Mouse (Mus musculus): ENCODE measurements at regions not wholly inside any gene's neighbourhood (a gene's known extent, or its start where the extent isn't known, plus 50 kb on each side); places are given as distances from the start of the nearest gene placed in this dataset.

DNA sequence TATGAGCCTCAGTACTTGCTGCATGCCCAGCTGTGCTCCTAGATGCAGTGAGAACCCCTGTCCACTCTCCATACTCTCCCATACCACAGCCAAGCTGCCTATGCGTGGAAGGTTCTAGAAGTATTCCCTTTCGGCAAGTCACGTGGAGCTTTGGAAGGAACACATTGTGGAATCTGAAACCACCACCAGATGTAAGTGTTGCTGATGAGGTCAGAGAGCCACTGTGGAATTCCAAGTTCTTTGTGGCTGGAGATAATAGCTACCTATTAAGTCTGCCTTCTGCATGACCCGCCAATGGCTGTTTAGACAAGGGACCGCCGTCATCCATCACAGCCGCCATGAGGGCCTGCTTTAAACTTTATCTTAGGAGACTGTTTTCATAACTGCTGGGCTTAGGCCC lies 84.7 kb upstream of the Errfi1 start:
- DNase-seq (ENCODE audit: low spot score in 2 of 2): no peak

DNA sequence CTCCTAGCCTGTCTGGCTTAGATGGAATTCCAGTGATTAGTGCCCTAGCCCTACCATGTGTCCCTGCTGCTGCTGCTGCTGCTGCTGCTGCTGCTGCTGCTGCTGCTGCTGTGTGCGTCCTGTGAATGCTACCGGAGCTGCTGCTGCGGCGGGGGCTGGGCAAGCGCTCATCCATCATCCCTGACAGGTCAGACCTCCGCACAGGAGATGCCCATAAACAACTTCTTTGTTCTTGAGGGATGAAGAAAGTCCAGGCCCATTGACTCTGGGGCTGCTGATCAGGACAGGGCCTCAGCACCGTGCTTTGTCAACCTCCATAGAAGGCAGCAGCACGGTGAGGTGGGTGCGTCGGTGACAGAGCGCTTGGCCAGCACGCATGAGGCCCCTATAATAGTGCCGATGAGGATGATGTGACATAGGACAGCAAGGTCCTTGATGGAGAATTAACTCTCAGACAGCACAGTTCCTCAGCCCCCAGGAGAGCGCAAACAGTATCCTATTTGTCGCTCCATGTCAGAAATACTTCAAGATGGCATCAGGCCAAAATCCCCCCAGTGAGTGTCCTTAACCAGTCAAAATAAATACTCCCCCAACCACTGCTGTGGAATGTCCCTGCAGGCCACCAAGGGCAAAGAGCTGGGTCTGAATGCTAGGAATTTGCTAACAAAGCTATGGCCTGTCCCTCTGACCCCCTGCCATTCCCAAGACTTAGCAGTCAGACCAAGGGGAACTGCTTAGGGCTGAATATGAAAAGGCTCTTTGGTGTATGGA lies 95.1 kb upstream of the Errfi1 start:
- no peak for DNase-seq (ENCODE audit: low spot score in 2 of 2)

DNA sequence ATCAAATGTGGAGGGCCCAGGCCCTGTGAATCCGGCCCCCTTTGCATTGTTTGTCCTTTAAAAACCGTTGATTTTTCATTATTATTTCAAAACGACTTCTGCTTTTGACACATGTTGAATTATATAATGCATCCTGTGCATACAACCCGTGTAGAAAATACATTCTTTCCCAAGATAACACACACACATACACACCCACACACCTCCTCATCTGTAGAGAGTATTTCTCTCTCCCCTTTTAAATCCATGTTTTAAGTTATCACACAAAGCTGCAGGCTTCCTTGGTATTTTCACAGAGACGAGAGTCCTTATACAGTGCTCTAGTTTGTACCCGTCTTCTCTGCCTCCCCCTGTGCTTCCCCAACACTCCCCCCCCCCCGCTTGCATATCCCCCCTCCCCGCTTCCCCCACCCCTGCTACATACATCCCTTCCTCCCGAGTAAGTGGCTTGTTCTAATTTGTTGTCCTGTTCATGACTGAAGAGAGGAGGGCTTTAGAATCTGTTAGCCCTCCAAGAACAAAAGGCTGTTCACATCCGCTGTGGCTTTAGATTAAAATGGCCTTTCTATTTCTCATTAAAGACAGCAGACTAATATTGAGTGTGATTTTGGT lies 95.8 kb upstream of the Errfi1 start:
- DNase-seq (ENCODE audit: low spot score in 2 of 2): no peak

DNA sequence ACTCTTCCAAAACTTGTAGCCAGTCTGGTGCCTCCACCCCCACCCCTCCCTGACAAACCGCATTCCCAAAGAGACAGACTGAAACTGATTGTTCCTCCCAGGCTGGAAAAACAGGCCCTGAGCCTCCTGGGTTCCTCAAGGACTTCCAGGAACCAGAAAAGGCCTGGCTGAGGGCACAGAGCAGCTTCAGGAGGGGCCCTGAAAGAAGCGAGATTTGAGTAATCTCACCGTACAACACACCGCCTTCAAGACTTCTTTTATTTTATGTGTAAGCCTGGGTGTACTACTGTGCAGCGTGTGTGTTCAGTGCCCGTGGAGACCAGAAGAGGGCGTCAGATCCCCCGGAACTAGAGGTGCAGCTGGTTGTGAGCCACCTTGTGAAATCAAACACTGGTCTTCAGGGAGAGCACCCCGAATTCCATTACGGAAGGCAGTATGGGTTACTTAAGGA lies 96.4 kb upstream of the Errfi1 start:
- no peak for DNase-seq (ENCODE audit: low spot score in 2 of 2)

DNA sequence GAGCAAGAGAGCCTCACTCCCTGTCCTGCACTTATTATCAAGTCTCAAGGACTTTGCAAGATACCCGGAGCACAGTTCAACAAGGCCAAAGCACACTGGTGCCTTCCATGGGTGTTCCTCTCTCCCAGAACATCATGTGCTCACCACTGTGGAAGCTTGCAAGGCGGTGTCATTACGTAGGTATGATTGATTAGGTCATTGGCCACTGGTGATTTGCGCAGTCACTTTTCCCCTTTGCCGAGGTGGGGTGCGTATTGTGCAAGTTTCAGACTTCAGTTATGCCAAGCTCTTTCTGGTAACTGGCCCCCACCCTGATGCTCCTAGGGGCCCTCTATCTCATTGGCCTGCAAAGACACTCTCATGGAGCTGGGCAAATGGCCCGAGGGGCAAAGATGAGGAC lies 98.3 kb upstream of the Errfi1 start:
- DNase-seq (ENCODE audit: low spot score in 2 of 2): no peak

DNA sequence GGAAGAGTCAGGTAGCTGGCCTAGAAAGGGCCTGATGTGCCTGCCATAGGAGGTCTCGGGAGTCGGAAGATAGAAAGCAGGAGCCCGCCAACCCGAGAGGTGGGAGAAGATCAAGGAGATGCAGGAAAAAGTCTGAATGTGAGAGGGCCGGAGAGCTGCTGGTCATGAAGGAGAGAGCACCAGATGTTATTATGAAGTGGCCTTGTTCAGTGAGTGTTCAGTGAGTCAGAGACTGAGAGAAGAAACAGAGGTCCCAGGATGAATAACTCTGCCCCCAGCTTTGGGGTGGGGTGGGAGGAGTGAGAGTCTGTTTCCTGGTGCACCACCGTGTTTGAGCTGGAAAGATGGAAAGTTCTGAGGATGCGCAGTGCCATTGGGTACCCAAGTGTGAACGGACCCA lies 100.2 kb upstream of the Slc45a1 start:
- DNase-seq (ENCODE audit: low spot score in 2 of 2): no peak

DNA sequence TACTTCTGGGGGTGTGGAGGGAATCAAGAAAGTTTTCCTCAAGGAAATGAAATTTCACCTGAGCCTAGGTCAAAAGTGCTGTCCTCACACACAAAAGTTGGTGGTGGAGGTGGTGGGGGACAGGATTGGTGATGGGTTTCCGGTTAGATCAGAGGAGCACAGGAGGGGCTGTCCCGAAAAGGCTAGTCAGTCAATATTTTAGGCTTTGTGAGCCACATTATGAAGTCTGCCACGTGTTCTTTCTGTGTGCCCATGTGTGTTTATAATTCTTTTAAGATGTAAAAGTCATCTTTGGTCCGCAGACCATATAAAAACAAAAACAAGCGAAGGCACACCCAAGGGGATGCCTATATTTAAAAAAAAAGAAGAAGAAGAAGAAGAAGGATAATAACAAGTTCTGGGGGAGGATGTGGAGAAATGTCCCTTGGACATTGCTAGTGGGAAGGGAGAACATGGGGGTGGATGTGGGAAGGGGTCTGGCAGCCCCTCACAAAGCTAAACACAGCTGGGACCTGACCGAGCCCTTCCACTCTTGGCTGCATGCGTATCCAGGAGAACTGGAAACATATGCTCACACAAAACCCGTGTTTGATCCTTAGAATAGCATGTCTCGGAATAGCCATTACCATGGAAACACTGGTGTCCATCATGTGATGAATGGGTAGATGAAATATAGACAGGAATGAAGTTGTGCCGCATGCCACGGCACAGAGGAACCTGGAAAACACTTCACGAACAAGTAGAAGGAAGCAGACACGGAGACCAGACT lies 98.7 kb upstream of the Slc45a1 start:
- peak in 1 of 2 experiments; percentile 74 for DNase-seq (ENCODE audit: low spot score in 2 of 2)

DNA sequence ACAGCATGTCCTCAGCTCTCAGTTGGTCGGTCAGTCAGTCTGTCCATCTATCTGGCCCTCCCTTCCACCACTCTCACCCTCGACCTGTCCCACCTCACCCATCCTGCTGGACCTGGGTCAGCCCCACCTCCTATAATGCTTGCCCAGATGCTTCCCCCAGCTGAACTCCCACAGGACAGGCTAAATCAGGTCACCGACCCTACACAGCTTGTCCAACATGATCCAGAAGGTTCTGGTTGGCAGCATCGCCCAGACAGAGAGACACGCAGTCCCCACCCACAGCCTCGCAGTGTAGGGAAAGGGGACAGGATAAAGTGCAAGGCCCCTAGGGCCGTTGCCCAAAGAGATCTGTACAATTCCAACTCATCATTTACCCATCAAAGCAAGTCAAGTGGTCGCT lies 97.1 kb upstream of the Slc45a1 start:
- DNase-seq (ENCODE audit: low spot score in 2 of 2): no peak

DNA sequence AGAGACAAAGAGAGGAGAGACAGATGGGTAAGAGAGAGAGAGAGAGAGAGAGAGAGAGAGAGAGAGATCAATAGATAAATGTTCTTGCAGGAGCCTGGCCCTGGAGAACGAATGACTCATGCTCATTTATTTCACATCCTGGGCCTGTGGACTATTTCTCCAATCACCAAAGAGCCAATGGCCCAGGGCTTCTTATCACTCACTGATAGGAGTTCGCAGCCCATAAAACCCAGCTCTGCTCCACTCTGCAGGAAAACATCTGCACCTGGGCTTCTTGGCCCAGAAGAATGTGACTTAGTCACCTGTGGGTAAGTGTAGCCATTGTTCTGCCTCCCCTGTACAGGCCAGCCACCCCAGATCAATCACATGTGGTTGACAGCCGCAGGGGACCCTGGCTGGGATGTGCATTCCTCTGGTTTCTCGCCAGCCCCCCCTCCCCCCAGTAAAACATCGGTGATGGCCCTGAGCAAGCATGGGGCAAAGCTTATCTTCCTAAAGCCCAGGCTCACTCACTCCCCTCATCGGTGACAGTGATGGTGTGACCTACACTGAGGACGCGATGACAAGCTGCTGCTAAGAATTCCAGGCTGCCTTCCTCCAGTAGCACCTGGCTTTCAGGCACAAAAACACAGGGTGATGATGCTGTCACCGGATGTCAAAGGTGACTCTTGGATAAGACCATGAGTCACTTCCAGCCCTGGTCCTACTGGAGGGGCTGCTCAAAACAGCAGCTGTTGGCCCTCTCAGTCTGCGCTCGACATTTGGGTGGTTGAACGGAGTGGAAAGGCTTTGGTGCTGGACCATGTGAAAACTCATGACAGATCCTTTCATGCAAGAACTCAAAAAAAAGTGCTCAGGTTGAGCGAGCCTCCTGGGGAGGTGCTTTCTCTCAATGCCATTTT lies 96.4 kb upstream of the Slc45a1 start:
- no peak for DNase-seq (ENCODE audit: low spot score in 2 of 2)

DNA sequence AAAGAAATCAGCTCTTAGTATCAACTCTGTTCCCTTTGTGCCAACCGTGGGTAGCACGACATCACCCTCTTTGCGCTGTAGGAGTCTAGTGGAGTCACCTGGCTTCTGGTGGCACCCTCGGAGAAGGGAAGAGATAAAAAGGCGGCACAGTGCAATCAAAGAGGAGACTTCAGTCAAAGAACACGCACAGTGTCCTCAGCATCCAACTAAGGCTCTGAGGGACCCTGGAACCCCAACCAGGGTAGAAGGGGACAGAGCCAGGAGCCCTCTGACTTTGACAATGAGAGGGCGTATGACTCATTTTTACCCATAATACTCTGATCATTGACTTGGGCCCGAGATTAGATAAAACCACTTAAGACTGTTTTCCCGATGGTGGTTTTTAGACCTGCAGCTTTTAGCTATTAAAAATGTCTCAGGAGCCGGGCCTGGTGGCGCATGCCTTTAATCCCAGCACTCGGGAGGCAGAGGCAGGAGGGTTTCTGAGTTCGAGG lies 94.5 kb upstream of the Slc45a1 start:
- no peak for DNase-seq (ENCODE audit: low spot score in 2 of 2)

DNA sequence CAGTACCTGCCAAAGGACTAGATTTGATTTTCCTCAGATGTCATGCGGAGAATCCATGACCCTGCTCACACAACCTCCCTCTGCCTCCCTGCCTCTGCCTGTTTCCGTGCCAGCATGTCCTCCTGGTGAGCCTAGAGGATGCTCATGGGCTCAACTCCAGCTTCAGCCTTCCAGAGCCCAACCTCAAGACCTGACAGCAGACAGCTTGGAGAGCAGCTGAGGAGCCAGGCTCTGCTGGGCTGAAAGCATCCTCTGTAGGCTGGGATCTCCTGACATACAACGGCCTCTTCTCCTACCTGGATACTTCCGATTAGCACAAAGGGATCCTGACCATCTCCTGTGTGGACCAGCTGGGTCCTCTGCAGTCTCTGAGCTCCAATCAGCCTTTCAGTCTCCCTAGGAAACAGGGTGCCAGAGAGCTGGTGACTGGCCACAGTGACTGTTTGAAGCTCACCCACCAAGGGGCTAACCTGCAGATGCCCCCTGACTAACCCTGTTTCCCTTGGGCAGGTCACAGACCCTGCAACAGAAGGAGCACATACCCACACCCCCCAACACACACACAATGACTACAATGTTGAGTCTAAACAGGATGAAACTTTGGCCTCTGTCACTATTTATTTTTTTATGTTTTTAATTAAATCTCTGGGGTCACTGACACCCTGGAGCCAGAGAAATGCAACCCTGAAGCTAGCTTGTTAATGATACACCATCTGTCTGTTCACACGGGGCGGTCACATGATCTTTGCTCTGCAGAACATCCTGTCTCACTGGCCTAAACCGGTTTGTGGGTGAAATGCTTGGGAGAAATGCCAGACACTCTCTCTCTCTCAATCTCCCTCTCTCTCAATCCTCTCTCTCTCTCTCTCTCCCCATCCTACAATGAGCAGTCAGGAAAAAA lies 93.8 kb upstream of the Slc45a1 start:
- peak in 1 of 2 experiments; percentile 33 for DNase-seq (ENCODE audit: low spot score in 2 of 2)

DNA sequence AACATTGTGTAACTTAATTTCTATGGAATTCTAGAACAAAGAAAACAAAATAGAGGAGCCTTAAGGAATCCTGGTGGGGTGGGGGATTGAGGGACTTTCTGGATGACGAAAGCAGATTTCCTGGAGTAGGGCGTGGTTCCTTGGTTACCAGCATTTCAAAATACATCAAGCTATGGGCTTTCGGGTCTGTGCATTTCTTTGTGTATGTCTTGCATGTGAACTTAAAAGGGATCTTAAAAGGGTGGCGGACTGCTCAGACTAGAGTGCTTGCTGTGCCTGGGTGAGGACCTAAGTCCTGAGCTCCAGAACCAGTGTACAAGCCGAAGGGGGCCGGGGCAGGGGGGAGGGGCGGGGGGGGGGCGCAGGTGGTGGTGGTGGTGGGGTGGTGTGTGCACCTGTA lies 91.5 kb upstream of the Slc45a1 start:
- DNase-seq (ENCODE audit: low spot score in 2 of 2): no peak

DNA sequence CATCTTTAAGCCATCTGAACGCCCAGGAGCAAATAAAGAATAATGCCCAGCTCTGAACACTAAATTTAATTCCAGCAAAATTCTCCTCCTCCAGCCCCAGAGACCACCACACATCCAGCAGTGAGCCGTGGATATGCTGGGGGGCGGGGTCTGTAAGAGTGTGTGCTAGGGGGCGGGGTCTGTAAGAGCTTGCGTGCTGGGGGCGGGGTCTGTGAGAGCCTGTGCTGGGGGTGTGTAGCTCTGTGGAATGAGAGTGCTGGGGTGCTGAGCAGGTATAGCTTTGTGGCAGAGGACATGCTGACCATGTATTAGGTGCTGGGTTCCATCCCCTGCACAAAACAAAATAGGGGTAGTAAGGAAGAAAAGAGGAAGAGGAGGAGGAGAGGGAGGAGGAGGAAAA lies 91.1 kb upstream of the Slc45a1 start:
- no peak for DNase-seq (ENCODE audit: low spot score in 2 of 2)

DNA sequence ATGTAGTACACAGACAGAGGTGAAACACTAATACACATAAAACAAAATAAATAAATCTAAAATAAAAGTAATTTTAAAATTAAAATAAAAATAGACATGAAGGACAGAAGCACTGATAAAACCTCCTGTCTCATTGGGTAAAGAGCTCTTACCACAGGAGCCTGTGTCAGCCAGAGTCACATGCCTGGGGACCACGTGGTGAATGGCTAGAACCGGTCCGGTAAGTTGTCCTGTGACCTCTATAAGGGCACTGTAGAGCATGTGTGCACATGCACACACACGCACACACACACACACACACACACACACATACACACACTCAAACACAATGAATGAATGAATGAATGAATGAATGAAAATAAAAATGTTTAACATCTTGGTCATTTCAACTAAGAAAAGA lies 89.8 kb upstream of the Slc45a1 start:
- no peak for DNase-seq (ENCODE audit: low spot score in 2 of 2)

DNA sequence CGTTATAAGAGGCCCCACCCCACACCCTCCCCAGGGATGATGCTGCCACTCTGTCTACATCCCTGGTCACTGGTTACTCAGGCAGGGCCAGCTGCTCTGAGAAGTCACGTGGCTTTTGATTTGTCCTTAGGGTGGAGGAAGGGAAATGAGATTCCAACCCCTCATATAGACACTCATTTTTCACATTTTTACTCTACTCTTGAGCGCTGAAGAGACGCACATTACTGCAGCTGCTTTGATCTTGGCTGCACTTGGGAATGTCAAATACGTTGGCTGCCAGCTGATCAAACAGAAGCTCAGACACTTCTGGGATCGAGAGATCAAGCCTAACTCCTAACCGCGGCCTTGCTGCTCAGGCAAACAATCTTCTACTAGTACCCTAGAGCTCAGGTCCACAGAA lies 88.2 kb upstream of the Slc45a1 start:
- no peak for DNase-seq (ENCODE audit: low spot score in 2 of 2)

DNA sequence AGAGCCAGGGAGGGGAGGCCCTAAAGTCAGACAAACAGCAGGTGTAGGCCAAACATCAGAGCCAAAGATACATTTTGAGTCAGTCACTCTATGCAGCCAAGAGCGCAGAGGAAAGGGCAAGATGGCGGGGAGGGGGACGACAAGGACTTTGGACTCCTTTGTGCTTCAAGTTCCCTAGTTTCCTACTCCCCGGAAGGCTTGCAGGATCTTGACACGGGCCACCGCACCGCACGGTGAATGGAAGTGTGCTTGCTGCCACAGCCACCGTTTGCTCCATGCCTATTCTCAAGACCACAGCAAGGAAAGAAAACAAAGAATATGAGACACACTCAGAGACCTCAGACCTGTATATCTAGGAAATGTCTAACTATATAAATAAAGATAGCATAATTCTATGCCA lies 86.8 kb upstream of the Slc45a1 start:
- DNase-seq (ENCODE audit: low spot score in 2 of 2): no peak

DNA sequence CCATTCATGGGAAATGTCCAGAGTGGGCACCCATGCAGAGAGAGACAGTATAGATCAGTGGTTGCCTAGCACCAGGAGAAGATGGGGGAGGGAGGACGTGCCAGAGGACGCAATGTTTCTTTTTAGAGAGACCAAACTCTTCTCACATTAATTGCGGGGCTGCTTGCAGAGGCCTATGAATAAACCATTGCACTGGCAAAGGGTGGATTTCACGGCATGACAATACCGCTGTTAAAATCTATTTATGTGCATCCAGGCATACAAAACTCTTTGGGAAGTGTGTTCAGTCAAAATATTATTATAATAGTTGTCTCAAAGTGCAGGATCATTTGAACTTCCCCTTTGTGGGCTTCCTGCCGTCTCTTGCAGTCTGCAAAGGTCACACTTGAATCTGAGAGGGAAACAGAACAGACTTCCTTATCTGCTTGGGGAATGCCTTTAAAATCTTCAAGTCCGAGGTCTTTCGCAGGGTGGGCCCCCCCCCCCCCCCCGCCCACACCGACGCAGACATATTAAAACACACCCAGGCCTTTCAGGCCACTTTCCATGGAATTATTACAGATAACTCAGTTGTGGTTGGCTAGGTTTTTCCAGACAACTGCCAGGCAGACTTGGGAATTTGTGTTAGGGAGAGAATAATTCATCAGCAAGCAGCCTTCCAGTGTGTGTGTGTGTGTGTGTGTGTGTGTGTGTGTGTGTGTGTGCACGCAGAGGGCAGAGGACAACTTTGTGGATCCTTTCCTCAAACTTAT lies 78.3 kb upstream of the Slc45a1 start:
- DNase-seq (ENCODE audit: low spot score in 2 of 2): peak; percentile 38 to 52

DNA sequence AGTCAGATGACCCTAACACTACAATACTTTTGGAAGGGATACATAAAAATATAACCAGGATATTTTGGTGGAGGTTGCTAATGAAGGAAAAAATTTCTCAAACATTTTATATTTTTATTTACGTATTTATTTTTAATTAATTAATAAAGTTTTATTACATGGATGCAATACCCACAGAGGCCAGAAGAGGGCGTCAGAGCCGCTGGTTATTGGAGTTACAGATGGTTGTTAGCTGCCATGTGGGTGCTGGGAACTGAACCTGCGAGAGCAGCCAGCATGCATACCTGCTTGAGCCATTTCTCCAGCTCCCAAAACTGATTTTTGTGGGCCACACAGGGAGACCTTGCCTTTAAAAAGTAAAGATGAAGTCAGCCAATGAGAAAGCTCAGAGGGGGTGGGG lies 74.6 kb upstream of the Slc45a1 start:
- no peak for DNase-seq (ENCODE audit: low spot score in 2 of 2)

DNA sequence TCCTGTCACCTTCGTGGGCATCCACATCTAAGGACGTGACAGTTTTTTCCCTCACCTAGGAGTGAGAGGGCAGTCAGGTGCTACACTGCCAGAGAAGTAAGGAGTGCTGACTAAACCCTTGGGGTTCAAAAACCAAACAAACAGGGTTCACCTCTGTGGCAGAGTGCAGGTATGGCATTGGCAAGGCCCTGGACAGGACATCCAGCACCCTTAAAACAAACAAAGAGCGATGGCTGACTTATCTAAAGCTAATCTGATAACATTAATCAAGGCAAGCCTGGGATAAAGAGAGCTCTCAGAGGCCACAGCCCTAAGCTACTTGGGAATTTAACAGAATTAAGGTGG lies 74.1 kb upstream of the Slc45a1 start:
- DNase-seq (ENCODE audit: low spot score in 2 of 2): no peak
